Mouse (Mus musculus) brain, embryonic 18.5 days (tissue): ENCODE measurements around the gene Psen2.

Source experiments
- DNase-seq: peaks from one replicate; pipeline ENCODE4 v3.0.0-alpha.2; 2012; ENCODE audit warnings: low read depth, low spot score

Gene Psen2

DNA sequence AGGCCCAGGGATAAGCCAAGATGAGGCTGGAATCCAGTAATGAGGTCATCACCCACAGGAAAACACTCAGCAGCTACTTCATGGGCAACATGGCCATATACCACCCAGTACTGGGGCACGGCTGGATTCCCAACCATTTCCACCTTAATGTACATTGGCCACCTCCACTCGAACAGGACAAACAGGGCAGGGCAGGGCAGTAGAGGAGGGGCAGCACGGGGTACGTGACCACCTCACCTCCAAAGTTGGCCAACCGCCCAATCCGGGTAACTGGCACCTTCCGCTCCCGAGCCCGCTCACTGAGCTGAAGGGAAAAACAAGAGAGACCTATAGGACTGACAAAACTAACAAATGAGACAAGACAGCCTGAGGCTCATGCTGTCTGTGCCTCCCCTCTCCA is 84.9 kb downstream of the Psen2 start:
- DNase-seq = no peak
